Mouse (Mus musculus) layer of hippocampus, adult 8-10 months (tissue): ENCODE data around the gene Khdc4. TPM values are rescaled to one million over a fixed set of nuclear protein-coding genes. Genes with fewer than 3 reads are reported as not detected.
"Not testable (repeated sequence)": the region's sequence is repeated elsewhere in the genome, so short reads cannot be mapped to it uniquely, and the experiment has no call there.

Experiments used
- DNase-seq, 2 experiments: peaks; one replicate each; pipeline ENCODE4 v3.0.0; 2022; ENCODE audit warnings: low spot score in 2 of 2
- total RNA-seq, 4 experiments: library from RNA; stranded (reverse); gene quantifications; 2 replicates each; pipeline ENCODE4 v1.2.4; 2022

The Khdc4 gene
- total RNA-seq, 4 experiments from 2014 or later = 47.5 to 69.8 (median 54.1) TPM

DNA sequence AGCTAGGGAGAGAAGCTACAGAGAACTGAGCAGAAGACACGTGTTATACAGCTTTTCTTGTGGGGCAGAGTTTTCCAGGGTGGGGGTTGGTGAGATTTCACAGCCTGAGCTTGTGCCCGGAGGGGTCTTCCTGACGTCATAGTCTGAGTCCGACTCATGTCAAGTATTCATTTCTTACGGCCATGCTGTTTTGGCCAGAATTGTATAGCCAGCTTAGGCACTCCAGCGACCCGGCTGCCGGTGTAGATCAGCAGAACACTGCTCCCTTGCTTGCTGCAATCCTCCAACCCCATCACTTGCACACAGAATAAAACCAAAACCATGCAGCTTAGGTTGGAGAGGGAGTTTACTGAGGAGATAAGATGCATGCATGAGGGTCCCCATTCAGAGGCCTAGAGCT, 30.0 kb upstream of the Khdc4 start:
- DNase-seq = no peak

DNA sequence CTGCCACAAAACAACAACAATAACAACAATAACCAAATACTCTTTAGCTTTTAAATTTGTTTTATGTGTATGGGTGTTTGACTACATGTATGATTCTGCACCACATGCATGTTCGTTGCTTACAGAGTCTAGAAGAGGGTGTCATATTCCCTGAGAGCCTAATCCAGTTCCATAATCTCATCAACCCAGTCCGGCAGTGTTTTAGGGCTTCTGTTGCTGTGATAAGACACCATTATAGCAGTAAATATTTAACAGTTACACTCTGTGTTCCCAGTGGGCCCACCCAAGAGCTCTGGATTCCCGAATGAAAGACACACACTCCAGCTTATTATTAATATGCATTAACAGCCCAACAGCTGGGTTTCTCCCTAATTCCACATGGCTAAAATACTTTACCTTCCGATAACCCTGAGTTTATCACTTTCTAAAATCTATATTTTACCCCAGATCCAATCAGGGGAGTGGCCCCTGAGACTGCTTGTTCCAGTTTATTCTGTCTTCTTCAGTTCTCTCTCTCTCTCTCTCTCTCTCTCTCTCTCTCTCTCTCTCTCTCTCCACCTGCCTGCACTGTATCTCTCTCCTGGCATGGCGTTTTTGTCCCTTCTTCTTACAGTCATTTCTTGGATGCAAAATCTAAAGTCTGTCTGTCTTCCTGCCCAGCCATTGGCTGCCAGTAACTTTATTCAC, 27.0 kb upstream of the Khdc4 start:
- DNase-seq = no peak

DNA sequence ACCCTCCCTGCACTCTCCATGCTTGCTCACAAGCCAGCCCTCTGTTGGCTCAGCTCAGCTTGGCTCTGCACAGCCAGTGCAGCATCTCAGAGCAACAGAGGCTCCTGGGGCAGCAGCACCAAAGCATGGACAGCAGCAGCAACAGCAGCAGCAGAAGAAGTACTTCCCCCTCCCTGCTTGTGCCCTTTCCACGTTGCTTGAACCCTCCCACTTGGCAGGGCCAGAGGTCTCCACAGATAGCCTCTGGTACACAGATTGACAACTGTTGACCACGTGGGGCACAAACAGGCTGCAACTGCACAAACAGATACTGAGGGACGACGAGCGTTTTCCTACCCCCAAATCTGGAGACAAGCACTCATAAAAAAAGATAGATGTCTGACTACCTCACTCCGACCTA, 25.8 kb upstream of the Khdc4 start:
- no peak for DNase-seq

DNA sequence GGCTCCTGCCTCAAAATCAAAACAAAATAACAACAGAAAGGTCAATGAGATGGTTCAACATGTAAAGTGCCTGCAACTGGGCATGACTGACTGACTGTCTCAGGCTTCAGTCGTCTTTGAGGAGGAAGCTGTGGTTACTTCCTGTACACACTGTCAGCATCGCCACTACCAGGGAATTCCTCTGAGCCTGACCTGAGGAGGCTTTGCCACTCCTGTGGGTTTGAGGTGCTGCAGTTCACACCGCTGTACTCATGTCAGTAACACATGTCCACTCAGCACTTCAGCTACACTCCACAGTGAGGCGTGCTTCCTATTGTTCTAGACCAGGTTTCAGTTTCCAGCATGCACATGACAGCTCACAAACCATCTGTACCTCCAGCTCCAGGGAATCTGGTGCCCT, 21.5 kb upstream of the Khdc4 start:
- DNase-seq = no peak

DNA sequence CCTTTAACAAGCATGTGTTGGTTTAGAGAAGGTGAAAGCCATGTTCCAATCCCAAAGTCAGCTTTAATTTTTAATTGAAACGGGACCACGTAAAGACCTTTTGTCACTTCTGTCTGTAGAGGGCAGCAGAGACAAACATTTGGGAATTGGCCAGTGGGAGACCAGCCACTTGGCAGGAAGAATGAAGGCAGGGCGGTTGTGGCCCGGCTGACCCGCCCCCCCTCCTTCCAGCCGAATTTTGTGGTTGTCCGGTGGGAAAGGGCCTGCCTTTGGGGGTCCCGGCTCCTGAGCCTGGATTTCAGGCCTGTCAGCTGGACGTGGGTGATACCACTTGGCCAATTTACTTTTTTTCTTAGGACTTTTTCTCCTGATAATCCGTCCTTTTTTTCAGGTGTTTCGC, 8.2 kb upstream of the Khdc4 start:
- peak in 1 of 2 experiments; percentile 32 for DNase-seq

DNA sequence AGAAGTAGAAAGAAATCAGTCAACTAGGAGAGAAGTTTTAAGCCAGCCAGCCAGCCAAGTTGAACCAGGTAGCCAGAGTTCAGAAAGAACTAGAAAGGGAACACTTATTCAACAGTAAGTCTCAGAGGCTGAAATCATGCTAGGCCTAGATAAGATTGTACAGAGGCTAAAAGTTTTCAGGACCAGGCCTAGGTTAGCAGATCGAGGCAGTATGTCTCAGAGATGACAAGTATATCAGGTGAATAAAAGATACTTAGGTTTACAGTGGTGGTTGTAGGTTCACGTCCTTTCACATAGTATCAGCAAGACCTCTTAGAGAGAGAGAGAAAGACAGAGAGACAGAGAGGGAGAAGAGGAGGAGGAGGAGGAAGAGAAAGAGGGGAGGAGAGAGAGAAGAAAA, 1.8 kb upstream of the Khdc4 start:
- no peak for DNase-seq

DNA sequence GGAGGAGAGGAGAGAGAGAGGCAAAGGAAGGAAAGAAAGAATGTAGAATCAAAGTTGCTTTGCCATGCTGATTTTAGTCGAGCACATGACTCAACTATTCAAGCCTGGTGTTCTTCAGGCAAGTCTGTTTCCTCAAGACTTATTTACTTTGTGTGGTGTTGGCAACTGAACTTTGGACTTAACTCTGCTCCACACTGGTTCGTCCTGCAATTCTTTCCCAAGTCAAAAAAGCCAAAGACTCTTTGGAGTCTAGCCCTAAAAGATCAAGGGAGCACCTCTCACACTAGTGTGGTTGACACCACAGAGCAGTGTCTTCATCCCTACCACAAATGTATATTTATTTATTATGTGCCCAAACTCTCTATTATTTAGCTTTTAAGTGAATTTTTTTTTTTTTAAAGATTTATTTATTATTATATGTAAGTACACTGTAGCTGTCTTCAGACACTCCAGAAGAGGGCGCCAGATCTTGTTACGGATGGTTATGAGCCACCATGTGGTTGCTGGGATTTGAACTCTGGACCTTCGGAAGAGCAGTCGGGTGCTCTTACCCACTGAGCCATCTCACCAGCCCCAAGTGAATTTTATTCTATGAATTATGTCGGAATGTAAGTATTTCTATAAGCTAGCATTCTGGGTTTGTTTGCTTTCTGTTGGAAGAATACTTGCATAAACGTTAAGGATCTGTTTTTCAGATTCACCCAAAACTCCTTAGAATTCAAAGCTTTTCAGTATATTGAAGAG, 1.2 kb upstream of the Khdc4 start:
- DNase-seq = no peak

DNA sequence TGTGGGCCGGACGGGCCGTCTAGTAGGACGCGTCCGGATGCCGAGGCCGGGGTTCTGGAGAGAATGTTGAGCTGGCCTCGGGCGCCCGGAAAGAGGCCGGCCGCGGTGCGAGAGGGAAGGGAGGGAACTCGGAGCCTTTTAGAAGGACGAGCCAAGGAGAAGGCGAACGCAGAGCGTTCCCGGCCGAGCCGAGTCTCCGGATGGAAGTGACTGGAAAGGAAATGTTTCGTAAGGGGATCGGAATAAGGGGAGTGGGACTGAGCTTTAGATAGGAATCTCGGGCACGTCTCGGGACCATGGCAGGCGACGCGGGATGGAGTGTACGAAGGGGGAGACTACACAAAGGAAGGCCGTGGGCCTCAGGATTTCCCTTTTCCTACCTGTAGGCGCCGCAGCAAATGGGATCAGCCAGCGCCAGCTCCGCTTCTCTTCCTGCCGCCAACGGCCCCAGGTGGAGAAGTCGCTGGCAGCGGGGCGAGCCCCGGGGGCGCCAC, 402 bp downstream of the Khdc4 start:
- peak in 1 of 2 experiments; percentile 36 for DNase-seq

DNA sequence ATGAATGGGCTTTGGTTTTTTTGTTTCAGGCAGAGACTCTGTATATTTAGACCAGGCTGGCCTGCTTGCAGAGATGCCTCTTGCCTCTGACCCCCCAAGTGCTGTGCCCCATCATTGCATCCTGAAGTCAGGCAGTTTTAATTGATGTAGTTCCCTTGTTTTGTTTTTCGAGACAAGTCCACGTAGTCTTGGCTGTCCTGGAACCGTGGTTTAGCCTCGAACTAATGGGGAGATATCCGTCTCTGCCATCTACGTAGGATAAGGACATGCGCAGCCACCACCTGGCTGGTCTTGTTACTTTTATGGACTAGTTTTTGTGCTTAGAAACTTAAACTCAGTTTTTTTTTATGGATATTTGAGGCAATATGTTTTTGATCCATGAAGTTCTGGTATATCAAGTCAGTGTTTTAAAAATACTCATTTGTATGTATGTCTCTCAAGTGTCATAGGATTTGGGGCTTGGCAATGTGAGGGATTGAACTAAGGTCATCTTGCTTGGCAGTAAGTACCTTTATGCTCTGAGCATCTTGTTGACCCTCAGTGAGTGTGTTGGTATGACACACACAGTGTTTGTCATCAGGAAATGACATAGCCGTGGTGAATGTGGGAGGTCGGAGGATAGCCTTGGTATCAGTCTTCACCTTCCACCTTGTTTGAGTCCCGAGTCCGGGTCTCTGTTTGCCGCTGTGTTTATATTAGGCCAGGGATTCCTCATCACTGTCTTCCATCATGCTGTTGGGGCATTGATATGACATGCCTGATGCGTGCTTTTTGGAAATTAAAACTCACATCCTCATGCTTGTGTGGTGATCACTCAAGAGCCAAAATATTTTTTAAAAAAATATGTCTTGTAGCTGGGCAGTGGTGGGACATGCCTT, 1.4 kb downstream of the Khdc4 start:
- no peak for DNase-seq

DNA sequence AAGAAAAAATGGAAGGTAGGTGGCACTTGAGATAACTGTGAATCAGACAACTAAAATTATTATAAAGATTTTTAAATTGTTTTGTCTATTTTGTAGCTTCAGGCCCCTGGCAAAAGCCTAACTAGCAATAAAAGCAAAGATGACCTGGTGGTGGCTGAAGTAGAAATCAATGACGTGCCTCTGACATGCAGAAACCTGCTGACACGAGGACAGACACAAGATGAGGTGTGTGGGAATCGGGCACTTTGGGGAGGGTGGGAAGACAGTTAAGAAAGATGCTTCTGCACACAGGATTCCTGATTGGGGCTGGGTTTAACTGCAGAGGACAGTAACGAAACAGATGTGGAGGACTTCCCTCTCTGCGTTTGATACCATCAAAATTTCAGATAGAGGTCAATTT, 3.5 kb downstream of the Khdc4 start:
- DNase-seq = no peak

DNA sequence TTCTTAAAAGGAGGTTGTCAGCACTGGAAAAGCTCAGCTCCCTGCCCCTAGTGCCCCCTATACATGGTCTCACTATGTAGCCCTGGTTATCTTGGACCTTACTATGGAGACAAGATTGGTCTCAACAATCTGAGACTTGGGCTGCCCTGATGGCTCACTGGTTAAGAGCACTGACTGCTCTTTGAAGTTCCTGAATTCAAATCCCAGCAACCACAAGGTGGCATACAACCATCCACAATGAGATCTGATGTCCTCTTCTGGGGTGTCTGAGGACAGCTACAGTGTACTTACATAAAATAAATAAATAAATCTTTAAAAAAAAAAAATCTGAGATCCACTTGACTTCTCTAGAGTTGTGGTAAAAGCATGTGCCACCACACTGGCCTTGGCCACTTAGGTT, 9.9 kb downstream of the Khdc4 start:
- DNase-seq = no peak

DNA sequence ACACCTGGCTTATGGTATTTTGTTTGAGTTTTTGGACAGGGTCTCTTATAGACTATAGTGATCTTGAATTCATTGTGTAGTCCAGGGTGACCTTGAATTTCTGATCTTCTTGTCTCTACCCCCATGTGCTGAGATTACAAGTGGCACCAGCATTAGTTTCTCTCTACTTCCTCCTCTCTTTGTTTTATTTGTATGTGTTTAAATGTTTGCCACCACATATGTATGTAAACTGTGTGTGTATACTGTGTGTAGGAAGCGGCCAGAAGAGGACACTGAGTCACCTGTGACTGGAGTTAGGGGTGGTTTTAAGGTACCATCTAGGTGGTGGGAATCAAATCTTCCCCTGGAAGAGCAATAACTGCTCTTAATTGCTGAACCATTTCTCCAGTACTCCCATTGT, 12.4 kb downstream of the Khdc4 start:
- no peak for DNase-seq

DNA sequence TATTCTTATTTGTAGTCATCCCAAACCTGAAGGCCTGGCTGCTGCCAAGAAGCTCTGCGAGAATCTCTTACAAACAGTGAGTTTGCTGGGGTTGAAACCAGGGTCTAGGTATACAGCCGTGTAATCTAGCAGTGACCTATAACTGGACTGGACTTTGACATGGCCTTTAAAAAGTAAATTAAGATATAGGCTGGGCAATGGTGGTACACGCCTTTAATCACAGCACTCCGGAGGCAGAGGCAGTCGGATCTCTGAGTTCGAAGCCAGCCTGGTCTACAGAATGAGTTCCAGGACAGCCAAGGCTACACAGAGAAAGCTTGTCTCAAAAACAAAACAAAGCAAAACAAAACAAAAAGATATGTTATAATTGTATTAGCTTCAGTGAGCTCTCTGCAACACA, 13.2 kb downstream of the Khdc4 start:
- DNase-seq = no peak

DNA sequence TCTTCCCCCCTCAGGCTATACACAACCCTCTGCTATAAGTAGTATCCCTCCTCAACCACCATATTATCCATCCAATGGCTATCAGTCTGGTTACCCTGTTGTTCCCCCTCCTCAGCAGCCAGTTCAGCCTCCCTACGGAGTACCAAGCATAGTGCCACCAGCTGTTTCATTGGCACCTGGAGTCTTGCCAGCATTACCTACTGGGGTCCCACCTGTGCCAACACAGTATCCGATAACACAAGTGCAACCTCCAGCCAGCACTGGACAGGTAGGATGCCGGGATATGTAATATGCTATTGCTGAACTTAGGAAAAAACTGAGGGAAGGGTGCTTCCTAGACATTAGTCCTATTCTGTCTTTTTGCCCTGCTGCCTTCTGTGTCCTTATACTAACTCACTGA, 14.6 kb downstream of the Khdc4 start:
- DNase-seq = no peak

DNA sequence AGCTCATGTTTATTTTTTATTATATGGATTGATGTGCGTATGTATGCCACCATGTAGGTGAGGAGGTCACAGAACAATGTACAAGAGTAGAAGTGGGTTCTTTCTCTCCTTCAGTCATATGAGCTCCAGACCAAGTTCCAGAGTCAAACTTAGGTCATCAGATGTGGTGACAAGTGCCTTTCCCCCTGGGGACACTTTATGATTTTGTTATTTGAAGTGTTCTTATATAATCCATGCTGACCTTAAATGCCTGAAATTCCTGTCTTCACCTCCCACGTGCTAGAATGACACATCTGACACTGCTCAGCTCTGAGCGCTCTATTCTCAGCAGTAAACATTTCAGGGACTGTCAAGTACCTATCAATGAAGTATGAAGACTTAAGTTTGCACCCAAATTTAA, 15.6 kb downstream of the Khdc4 start:
- no peak for DNase-seq

DNA sequence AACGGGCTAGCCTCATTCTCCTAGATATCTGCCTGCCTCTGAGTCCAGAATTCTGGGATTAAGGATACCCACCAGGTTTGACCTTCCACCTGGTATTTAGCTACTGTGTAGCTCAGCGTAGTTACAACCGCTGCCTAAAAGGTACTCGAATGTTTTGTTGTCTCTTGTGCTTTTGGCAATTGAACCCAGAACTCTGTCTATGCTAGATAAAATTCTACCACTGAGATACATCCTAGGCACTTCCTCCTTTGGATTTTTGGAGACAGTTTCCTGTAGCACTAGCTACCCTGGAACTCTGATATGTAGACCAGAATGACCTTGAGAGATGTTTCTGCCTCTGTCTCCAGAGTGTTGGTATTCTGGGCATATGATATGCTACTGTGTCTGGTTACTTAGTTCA, 28.1 kb downstream of the Khdc4 start:
- DNase-seq = no peak

DNA sequence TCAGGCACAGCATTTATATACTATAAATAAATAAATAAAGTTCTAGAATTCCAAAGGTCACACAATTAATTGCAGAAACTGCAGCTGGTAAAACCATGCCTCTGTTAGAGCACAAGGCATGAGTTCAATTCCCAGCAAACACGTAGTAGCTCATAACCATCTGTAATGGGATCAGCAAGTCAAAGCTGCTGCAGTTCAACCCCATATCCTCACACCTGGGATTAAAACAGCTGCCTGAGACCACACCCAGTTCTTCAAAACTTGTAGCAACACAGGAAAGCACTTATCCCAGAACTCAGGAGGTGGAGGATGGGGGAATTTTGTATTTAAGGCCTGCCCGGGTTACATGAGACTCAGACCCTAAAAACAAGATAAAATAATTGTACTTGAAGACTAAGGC, 29.1 kb downstream of the Khdc4 start:
- DNase-seq = no peak

DNA sequence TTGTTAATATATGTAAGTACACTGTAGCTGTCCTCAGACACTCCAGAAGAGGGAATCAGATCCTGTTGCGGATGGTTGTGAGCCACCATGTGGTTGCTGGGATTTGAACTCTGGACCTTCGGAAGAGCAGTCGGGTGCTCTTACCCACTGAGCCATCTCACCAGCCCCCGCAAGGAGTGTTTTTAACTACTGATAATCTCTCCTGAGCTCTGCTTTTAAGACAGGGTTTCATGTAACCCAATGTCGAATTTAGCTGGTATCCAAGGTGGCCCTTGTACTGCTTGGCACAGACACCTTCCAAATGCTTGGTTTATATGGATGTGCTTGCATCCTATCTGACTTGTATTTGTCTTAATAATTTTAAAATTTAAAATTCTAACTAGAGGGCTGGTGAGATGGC, 30.1 kb downstream of the Khdc4 start:
- not testable (repeated sequence) for DNase-seq

DNA sequence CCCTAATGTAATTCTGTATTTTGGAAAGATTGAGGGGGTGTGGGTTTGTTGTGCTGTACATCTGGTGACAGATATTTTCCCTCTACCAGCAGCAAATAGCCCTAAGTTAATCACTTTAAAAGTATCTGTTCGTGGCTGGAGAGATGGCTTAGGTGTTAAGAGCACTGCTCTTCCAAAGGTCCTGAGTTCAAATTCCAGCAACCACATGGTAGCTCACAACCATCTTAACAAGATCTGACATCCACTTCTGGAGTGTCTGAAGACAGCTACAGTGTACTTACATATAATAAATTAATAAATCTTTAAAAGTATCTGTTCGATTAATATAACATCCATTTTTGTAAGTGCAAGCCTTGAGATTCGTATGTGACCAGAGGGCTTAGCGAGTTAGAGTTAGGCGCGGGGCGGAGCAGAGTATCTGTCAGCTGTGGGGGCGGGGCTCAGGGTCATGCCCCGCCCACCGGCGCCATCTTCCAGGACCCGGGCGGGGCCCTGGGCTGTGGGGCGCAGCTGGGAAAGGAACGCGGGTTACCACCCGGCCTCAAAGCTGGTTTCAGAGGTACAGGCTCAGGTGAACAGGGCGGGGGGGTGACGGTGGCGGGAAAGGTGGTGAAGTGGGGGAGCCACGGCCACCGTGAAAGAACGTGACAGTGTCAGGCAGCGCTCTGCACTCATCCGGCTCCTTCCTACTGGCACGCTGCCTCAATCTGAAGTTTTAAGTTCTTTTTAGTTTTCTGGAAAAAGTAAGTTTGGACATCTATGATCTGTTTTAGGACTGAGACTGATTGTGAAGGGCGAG, 31.0 kb downstream of the Khdc4 start, which contains the start of gene Rit1:
TSS of gene Rit1 (plus strand) at position 440 of the 799 bp plus-strand sequence.
- DNase-seq = peak in 1 of 2 experiments; percentile 65

DNA sequence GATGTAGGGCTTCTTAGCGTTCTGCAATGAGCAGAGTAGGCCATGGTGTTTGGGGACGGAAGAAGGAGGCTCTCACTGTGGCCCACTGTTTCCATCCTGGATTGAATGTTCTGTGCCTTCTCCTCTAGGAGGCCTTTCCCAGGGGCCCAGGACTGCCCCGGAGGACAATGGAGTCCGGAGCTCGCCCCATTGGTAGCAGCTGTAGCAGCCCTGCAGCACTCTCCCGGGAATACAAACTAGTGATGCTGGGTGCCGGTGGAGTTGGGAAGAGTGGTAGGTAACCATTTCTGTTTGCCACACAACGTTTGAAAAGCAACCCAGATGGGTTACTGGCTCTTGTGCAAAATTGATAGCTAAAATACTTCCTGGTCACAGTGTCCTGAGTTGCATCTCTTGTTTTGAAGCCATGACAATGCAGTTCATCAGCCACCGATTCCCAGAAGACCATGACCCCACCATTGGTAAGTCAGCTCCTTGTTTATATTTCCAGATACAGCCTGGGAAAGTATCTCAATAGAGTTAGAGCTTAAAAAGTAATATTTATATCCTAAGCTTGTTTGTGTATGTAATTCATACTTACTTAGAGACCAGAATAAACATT, 31.7 kb downstream of the Khdc4 start:
- DNase-seq = no peak

DNA sequence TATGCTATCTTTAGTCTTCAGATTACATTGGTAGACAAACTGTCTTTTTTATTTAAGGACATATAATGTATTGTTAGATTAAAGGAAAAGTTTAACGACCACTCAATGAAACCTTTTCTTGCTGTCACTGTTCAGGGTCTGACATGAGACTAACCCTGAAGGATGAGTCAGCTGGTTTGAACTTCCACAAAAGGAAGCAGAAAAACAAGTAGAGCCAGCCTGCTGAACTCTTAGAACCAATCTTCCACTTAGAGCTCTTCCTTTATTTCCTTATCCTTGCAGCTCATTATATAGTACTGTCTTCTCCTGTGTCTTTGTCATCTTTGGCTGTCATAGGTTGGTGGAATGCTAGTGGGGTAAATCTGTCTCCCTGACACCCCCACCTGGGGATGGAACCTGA, 32.2 kb downstream of the Khdc4 start:
- DNase-seq = no peak
